In genomic region chr14:51324001-51324400, GRCm38 (mm10) we compare ENCODE assay signal across 31 mouse cellular contexts. TPM values are rescaled to one million over a fixed set of nuclear protein-coding genes. Genes with fewer than 3 reads are reported as not detected.
A peak's percentile ranks its signal among the peaks of the same experiment; 100 is the strongest.
DNase-seq lines count a peak whose midpoint lies in the region; ATAC-seq lines count a peak whose summit lies in the region.
"Had no signal": no experiment of that assay in that cellular context is flagged by ENCODE, and none has a peak within 500 bp of the region (broad histone marks: within the 10 kb centered on the region; RNA-seq: fewer than 3 reads in every experiment).

No protein-coding gene starts in this region.

- peak; percentile 15 for DNase-seq in layer of hippocampus, adult 9-11 months
- no peak for DNase-seq in layer of hippocampus, adult 11-12 months (ENCODE audit: low spot score)
- DNase-seq in brain, adult 2 months (ENCODE audit: low read depth, low spot score), result peak; percentile 55
- DNase-seq in frontal cortex, adult 2 months (ENCODE audit: extremely low spot score in 1 of 2, low spot score in 1 of 2), result peak; percentile 2 to 14
- DNase-seq: adrenal gland, adult 8-10 months; adrenal gland, postnatal 25 days; cerebellum, adult 18-20 months; cerebellum, adult 9-11 months; cerebellum, postnatal 25 days; gastrocnemius, postnatal 25 days; heart, adult 18-20 months; heart, postnatal 10 days; heart, postnatal 36 days had no signal

- no peak for ATAC-seq in erythroid progenitor cell, adult 5-6 weeks (replicated peaks; ENCODE audit: low FRiP score, poor library complexity, severe bottlenecking)
- no peak for ATAC-seq in activated CD4-positive, CD25-positive, alpha-beta regulatory T cell, adult 4 months
- ATAC-seq: CD4-positive, CD25-positive, alpha-beta regulatory T cell, adult 4 months; forebrain, embryonic 13.5 days; forebrain, embryonic 16.5 days; hindbrain, embryonic 16.5 days; intestine, embryonic 16.5 days had no signal

RNA-seq across cellular contexts. Expression of gene Gm7247, which starts 37.6 kb away (rescaled TPM):
- polyA plus RNA-seq in frontal cortex, adult 2 months (2012; rRNA removed), result not detected in 2 replicates
- total RNA-seq in erythroid progenitor cell, adult 5-6 weeks (2015; ENCODE audit: low replicate concordance), result not detected in 2 replicates
- total RNA-seq in erythroid progenitor cell, adult 5-6 weeks (2017; ENCODE audit: low replicate concordance), result not detected in 2 replicates
- not detected for polyA plus RNA-seq in activated CD4-positive, CD25-positive, alpha-beta regulatory T cell, adult 4 months (2017; shearing (Covaris generic))
- total RNA-seq: adrenal gland, adult 8-10 months; adrenal gland, postnatal 25 days; common myeloid progenitor, adult 5-6 weeks; gastrocnemius, adult 8-10 months; gastrocnemius, postnatal 25 days; heart, adult 18-20 months; heart, postnatal 10 days; heart, postnatal 36 days; MEL had no signal
- polyA plus RNA-seq: C2C12; CD4-positive, CD25-positive, alpha-beta regulatory T cell, adult 4 months; embryonic facial prominence, embryonic 12.5 days; embryonic facial prominence, embryonic 15.5 days; forebrain, embryonic 13.5 days; forebrain, embryonic 16.5 days; gonadal fat pad, adult 2 months; heart, embryonic 12.5 days; heart, embryonic 15.5 days; hindbrain, embryonic 10.5 days; hindbrain, embryonic 13.5 days; hindbrain, embryonic 16.5 days; intestine, embryonic 16.5 days had no signal
